Mouse (Mus musculus): ENCODE data around the gene Enpp7. TPM values are rescaled to one million over a fixed set of nuclear protein-coding genes. Genes with fewer than 3 reads are reported as not detected.

Enpp7 gene
- total RNA-seq (2022), result not detected

DNA sequence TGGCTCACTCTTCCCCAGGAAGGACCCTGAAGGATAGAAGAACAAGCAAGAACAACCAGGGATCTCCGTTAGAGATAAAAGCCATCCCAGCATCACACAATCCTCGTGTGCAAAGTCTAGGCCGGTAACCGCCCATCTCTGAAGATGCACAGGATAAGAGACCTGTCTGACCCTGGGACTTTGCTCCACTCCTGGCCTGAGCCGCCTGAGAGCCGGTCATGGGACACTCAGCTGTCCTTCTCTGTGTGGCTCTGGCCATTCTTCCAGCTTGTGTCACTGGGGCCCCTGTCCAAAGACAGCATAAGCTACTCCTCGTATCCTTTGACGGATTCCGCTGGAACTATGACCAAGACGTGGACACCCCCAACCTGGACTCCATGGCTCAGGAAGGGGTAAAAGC, at the start of gene Enpp7:
Enpp7 (plus strand) TSS at position 190 of the 400 bp plus-strand sequence.
- DNase-seq (ENCODE audit: low spot score in 2 of 2), result no peak

DNA sequence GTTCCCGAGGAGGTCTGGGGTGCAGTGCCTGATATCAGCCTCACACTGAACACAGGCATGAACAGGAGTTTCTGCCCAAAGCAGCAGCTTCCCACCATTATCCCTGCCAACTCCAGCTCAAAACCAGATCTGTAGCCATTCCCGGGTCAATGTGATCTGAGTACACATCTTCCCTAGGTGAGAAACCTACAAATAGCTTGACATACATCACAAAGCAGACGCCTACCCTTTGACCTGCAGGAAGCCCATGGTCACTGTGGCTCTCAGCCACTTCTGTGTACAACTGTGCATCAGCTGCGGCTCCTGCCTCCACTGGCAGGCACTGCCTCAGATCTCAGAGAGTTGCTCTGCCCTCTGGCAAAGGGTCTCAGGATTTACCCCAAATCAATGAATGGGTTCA, 48.3 kb upstream of the Enpp7 start:
- no peak for DNase-seq (ENCODE audit: low spot score in 2 of 2)

DNA sequence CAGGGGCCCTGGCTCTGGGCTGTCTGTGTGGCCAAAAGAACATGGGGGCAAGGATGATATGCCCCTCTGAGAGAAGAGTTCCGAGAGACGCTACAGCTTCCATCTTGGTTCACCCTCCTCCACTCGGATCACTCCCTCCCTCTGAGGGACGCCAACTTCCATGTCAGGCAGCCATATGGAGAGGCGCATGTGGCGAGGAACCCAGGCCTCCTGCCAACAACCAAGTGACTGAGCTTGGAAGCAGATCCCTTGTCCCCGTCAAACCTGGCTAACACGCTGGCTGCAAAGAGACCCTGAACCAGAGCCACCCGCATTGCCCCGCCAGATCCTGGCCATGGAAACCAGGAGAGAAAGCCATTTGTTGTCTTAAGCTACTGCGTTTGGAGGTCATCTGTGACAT, 47.4 kb upstream of the Enpp7 start:
- peak in 1 of 2 experiments; percentile 56 for DNase-seq (ENCODE audit: low spot score in 2 of 2)

DNA sequence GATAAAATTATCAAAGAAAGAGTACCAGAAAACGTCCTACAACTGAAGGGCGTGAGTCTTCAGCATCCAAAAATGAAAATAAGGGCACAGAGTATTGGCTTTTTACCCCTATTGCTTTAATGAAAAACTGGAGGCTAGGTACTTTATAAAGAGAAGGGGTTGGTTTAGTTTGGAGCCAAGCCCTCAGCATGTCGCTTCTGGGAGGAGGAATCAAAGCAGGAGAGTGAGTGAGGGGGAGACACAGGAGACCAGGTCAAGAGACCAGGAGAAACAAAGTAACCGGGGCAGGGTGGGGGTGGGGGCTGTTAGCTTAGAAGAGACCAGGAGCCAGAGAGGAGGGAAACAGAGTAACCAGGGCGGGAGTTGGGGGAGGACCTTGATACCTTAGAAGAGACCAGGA, 46.7 kb upstream of the Enpp7 start:
- no peak for DNase-seq (ENCODE audit: low spot score in 2 of 2)

DNA sequence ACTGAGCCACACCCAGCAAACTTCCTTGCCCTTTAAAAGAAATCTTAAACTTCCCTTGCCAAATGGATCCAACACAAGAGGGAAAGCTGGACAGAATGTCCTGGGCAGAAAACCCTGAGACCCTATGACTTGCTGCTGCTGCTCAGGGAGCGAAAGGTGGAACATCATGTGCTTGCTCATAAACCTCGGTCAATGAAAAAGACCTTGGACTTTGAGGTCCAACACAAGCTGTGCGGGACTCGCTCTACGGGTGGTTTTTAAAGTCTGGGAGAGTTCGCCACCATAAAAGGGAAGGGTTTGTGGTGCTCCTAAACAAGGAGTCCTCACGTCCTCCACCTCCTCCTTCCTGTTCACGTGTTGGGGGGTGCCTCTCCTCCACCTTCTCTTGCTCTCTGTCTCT, 42.1 kb upstream of the Enpp7 start:
- DNase-seq (ENCODE audit: low spot score in 2 of 2), result no peak

DNA sequence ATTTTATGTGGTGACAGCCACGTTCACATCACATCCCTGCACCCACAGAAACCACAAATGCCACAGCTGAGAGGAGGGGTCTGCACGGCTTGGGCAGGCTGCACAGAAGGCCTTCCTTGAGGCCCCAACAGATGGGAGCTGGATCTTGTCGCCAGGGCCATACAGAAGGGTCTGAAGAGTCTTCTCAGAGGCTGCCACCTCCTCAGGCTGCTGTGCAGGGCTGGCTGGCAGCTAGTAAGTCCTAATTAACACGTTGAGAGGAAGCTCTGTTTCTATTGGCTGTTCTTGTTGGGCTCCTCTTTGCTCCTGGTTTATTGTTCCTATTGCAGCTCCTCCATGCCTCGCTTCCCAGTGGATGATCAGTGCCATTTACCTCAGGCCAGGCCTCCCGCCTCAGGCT, 33.0 kb upstream of the Enpp7 start:
- DNase-seq (ENCODE audit: low spot score in 2 of 2), result no peak

DNA sequence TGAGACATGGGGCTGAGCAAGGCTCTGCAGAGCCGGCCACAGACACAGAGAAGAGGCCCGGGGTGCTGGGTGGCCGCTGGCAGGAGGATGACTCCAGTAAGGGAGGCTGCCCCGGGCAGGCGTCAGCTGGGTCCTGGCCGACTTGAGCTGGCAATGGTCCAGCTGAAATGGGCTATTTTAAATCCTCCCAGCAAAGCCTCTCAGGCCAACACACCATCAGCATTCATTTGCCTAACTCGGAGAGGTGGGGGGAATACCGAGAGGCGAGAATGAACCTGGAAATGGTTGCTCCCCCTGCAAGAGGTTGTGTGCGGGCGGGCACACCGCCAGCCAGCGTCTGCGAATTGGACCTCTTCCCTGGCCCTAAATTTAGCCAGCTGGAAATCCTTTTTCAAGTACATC, 30.9 kb upstream of the Enpp7 start:
- DNase-seq (ENCODE audit: low spot score in 2 of 2), result peak; percentile 39 to 66

DNA sequence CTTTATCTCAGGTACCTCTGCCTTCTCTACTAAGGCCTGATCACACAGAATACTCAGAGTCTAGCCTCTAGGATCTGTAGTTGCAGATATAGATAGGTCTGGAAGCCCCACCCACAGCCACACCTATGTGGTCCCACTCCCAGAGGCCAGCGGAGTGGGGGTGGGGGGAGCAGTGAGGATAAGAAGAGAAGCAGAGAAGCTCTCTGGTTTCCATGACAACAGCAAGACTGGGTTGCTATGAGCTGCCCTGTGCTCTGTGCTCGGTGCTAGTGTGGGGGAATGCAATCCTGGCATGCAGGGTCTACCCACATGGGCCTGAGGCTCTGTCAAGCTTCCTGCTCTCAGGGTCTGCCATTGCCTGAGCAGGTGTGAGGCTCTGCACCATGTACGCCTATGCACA, 27.3 kb upstream of the Enpp7 start:
- peak in 1 of 2 experiments; percentile 50 for DNase-seq (ENCODE audit: low spot score in 2 of 2)

DNA sequence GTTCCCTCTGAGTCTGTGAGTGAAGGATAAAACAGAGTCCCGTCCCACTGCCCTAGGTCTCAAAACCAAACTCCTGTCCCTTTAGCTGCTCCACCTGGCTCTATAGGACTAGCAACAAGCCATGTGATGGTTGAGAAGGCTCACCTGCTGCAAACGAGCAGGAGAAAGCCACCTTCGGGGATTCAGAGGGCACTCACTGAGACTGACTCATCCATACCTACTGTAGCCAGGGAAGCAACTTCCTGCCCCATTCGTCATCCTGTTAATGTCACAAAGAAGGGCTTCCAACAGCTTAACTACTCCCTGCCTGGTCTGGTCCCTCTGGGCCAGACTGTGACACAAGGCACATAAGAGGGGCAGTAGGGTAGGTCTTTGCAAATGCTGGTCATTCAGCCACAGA, 25.5 kb upstream of the Enpp7 start:
- no peak for DNase-seq (ENCODE audit: low spot score in 2 of 2)

DNA sequence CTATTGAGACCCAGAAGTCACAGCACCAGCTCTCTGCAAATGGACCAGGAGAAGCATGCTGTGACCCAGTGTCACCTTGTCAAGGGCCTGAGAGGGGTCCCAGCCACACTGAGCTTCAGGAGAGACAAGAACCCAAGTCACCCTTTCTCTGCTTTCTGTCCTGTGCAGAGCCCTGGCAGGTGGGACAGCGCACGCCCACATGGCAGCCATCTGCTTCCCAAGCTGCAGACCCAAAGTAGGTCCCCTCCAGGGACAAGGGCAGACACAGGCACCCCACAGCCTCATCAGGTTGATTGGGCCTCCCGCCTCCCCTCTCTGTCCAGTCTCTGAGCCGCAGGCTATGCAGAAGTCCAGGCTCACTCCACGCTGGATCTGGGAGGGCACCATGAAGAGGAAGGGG, 24.1 kb upstream of the Enpp7 start:
- DNase-seq (ENCODE audit: low spot score in 2 of 2), result no peak

DNA sequence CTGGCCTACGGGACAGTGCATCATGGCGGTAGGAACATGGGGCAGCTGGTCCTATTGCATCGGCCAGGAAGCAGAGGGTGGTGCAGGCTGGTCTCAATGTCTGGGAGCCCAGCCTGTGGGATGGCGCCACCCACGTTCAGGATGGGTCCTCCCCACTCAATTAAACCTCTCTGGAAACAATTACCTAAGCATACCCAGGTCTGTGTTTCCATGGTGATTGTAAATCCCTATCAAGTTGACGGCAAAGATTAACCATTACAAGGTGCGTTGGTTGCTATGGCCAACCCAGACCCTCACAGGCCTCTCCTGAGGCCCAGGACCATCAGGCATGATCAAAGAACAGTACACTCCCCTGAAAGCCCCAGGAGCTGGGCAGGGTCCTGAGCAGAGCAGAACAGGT, 22.9 kb upstream of the Enpp7 start:
- no peak for DNase-seq (ENCODE audit: low spot score in 2 of 2)

DNA sequence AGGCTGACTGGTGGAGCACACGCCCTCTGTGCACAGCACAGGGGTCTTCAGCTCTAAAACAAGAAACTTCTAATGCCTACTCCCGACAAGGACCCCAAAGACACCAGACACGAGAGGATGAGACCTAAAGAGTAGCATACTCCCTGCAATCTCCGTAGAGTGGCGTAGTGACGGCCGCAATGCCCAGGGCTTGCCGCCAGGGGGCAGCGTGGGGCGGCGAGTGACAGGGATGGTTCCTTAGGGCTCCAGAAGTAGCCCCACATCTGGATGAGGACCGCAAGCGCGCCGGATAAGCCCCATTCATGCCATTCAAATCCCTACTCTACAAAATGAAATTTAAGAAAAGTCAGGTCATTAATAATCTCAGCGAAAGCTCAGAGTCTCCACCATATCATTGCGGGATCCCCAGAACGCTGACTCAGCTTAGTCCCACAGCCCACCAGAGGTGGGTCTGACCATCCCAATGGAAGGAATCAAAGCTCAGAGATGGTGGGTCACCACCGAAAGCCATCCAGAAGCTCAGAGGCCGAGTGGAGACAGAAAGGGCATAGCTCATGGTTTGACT, 16.4 kb upstream of the Enpp7 start:
- DNase-seq (ENCODE audit: low spot score in 2 of 2), result no peak

DNA sequence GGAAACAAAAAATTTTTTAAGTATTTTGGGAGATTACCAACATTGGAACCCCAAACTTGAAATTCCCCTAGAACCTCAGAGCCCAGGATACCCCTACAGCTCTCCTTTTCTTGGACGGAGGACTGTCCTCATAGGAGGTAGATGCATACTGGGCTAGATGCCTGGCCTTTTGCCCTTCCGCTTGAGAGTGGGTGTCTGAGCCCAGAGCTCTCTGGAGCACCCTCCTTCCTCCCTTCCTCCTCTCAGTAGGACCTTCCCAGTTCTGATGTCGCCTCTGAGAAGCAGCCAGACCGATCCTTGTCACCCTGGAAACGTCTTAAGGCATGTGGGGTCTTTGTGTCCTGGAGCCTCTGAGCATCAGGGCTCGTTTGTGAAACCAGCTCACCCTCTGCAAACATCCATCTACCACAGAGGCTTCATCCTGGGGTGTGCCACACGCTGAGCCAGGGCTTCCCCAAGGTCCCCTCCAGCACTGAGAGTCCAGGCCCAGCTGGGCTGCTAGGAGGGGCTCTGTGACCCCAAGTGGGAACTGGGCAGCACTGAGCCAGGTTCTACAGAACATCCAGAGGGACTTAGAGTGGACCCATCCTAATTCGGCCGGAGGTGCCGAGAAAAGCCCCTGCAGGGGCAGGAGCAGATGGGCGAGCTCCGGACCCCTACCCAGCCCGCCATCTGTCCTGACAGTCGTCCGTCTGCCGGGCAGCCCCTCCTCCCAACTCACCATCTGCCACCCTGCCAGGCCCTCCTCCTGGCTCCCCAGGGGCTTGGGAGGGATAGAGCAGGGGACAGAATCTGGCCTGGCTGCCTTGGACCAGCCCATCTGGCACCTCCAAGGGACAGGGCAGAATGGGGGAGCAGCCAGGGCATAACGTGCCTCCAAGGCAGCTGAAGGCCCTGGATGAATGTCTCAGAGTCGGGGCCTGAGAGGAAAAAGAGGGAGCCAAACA, 15.3 kb upstream of the Enpp7 start:
- DNase-seq (ENCODE audit: low spot score in 2 of 2), result no peak

DNA sequence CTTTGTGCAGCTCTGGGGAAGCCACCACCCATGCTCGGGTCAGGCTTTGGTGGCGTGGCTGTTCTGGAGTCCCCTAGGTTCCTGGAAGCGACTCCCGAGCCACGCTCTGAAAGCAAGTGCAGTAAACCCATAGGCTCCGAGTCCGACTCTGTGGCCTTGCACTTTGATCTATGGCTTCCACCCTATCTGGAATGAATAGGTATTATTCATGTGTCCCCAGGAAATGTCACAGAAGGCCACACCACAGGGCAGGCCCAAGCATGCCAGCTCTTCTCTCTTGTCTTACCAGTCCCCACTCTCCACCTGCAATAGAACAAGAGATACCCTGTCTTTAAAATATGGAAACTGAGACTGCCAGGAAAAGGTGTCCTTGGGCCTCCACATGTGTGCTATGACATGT, 13.6 kb upstream of the Enpp7 start:
- no peak for DNase-seq (ENCODE audit: low spot score in 2 of 2)

DNA sequence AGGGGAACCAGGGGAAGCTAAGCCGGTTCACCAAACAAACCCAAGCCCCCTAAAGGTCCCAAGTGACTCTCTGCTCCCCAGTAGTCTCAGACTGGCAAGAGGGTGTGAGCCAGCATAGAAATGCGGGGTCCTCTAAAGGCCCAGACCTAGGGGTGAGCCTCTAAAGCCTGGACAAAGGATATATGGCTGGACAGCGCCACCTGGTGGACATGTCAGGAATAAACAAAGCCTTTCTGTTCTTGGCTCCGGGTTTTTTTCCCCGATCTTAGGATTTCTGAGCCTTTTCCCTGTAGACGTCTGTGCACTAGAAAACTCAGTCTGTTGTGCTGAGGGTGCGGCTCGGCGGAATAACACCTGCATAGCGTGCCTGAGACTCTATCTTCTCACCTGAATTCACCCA, 12.6 kb upstream of the Enpp7 start:
- peak; percentile 38 to 71 for DNase-seq (ENCODE audit: low spot score in 2 of 2)

DNA sequence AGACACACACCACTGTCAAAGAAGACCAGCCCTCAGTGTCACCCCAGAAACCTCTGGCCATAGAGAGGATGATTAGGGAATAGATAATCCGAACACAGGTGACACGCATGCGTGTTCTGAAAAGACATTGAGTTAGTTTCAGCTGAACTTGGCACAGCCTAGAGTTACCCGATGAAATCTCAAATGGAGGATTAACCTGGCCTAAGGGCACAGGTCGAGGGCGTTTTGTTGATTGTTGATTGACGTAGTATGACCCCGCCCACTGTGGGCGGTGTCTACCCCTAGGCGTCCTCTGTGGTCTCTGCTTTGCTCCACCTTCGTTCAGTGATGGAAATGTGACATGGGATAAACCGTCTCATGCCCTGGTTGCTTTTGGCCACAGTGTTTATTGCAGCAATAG, 12.1 kb upstream of the Enpp7 start:
- no peak for DNase-seq (ENCODE audit: low spot score in 2 of 2)

DNA sequence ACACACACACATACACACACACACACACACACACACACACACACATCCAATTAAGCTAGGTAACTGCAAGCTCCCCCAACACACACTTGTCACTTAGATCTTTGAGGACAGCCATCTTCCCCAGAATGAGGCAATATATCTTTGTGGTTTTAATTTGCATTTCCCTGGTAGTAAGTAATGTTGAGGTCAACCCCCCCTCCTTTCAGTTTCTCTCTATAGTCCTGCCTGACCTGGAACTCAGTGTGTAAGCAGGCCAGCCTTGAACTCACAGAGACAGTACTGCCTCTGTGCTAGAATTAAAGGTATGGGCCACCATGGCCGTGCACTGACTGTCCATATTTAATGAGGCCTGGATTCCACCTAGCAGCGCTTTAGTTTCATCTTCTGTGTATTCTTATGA, 7.6 kb upstream of the Enpp7 start:
- no peak for DNase-seq (ENCODE audit: low spot score in 2 of 2)

DNA sequence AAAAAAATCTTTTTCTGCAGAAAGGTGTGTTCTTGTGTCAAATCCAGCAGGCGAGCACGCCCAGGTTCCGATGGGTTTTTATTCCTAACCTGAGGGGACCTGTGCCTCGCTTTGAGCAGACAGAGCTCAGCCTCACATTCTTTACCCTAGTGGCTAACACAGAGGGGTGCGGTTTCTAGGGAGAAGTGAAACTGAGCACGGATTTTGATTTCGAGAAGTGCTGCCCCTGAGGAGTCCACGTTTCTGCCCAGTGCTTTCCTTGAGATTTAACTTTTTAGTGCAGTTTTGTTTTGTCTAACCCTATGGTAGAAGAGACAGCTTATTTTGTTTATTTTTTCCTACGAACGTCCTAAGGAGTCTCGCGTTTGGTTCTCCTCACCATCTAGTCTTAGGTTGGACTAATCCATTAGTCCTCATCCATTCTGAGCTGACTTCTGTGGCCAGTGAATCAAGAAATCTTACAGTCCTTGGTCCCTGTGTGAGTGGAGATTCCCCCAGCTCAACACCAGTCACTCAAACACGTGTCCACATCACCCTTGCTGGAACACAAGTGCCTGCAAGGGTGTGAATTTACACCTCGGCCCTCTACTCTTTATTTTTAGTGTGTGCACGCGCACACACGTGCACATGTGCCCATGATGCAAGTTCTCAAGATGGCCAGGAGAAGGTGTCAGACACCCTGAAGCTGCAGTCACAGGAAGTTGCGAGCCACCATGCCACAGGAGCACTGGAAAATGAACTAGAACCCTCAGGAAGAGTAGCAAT, 6.8 kb upstream of the Enpp7 start:
- no peak for DNase-seq (ENCODE audit: low spot score in 2 of 2)

DNA sequence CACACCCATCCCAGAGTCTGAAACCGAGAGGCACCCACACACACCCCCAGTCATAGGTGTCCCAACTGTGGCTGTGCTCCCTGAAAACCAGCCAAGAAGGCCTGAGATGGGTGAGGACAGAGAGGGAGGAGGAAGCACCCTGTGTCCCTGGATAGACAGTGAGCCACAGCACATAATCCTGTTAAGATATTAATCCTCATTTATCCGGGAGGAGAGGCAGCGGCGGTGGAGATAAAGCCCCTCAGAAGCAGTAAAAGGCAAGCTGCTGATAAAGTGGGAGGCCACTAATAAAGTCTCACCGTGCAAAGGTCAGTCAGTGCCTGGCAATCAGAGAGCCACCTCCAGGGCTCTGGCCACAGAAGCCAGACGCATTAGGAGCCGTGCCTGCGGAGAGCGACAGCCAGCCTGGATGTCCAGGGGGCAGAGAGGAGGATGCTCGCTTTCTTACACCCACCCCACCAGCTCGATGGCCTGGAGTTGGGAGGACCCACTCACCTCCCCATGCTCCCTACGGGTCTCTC, 5.3 kb upstream of the Enpp7 start:
- no peak for DNase-seq (ENCODE audit: low spot score in 2 of 2)

DNA sequence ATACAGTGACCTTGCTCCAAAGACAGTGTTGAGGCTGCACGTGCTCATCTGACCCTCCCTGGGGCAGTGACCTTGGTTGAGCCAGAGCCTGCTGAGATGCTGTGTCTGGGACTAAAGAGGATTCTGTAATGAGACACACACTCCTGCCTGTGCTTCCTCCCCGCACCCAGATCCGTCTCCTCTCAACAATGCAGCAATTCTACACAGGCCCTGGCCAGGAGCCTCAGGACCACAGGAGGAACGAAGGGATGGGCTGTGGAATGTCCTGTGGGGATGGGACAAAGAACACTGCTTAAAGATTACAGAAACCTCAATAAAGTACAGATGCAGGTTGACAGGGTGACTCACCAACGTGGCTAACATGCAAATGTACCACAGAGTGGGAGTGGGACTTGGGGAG, 2.4 kb upstream of the Enpp7 start:
- DNase-seq (ENCODE audit: low spot score in 2 of 2), result no peak

DNA sequence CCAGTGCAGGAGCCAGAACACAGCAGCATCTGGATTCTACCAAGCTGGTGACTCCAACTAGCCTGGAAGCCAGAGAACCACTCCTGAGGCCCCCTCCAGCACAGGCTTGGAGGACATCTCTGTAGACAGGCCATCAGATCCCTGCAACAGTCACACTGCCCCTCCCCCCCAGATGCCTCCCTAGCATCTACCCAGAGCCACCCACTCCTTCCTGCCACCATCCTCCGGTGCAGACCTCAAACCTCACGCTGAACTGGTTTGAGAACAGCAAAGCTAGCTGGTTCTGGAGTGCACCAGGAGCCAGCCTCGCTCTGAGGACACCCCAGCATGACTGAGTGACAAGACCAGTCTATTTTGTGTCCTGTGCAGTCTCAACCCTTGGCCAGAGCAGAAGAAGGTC, 4.8 kb downstream of the Enpp7 start:
- no peak for DNase-seq (ENCODE audit: low spot score in 2 of 2)

DNA sequence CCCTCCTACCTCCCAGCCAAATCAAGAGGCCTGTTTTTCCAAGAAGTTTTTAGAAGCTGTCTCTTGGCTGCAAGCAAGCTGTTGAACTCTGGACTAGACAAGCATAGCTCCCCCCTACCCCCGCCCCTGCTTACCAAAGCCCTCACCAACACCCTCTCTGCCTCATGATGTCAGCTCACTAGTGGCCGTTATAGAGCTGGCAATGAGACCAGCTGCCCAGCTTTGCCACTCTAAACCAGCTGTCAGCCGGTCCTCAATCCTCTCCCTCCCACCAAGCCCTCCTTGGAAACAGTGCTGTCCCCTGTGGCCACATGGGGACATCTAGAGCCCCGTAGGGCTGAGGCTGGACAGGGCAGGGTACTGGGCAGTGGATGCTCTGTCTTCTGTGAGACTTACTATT, 7.5 kb downstream of the Enpp7 start:
- no peak for DNase-seq (ENCODE audit: low spot score in 2 of 2)
